15 mouse cellular contexts compared by ENCODE assay signal in genomic region chr4:40586045-40586444, GRCm38 (mm10).
"Had no signal": no experiment of that assay in that cellular context is flagged by ENCODE, and none has a peak within 500 bp of the region (broad histone marks: within the 10 kb centered on the region; RNA-seq: fewer than 3 reads in every experiment).

No protein-coding gene starts in this region.

- H3K4me1 ChIP-seq: neural tube, embryonic 13.5 days; stomach, embryonic 15.5 days had no signal

- H3K4me3 ChIP-seq: neural tube, embryonic 13.5 days; stomach, embryonic 15.5 days had no signal

- H3K4me2 ChIP-seq: neural tube, embryonic 13.5 days; stomach, embryonic 15.5 days had no signal

- H3K9me3 ChIP-seq: neural tube, embryonic 13.5 days; stomach, embryonic 15.5 days had no signal

- H3K27me3 ChIP-seq: neural tube, embryonic 13.5 days; stomach, embryonic 15.5 days had no signal

- H3K27ac ChIP-seq: neural tube, embryonic 13.5 days; stomach, embryonic 15.5 days; stomach, postnatal 0 days had no signal

- DNase-seq: retina, postnatal 1 day; right cerebral cortex, adult 18-20 months; right cerebral cortex, postnatal 14 days; right cerebral cortex, postnatal 25 days; right cerebral cortex, postnatal 4 days; spleen, adult 18-20 months; thymus, adult 18-20 months; thymus, adult 2 months; thymus, postnatal 14 days; thymus, postnatal 25 days; thymus, postnatal 36 days; thymus, postnatal 4 days had no signal

- H3K9ac ChIP-seq: neural tube, embryonic 13.5 days; stomach, embryonic 15.5 days had no signal

- H3K36me3 ChIP-seq: neural tube, embryonic 13.5 days; stomach, embryonic 15.5 days had no signal
